Mouse (Mus musculus): ENCODE data around the gene Slc4a7. TPM values are rescaled to one million over a fixed set of nuclear protein-coding genes. Genes with fewer than 3 reads are reported as not detected.
"Not testable (repeated sequence)": the region's sequence is repeated elsewhere in the genome, so short reads cannot be mapped to it uniquely, and the experiment has no call there.

The Slc4a7 gene
- polyA plus RNA-seq, 1 experiment from 2014 or later = 25.2 TPM

DNA sequence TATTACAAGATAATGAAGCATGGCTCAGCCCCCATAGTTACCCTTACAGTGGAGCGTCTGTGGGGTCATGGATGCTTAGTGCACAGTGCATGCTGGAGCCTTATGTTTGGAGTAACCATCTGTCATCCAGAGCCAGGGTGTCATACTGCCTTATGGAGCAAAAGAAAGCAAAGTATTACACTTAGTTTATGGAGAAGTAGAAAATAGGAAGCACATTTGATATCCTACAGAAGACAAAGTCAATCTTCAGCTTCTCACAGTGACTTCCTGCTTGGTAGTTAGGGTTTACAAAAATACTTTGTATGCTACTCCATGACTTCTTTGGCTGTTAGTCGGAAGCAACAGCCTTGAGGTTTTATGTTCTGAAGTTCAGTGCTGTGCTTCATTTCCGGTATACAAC lies 98.7 kb downstream of the Slc4a7 start:
- no peak for ATAC-seq (ENCODE audit: low FRiP score)
- no peak overlapping the region for H3K9ac ChIP-seq (replicated peaks)

DNA sequence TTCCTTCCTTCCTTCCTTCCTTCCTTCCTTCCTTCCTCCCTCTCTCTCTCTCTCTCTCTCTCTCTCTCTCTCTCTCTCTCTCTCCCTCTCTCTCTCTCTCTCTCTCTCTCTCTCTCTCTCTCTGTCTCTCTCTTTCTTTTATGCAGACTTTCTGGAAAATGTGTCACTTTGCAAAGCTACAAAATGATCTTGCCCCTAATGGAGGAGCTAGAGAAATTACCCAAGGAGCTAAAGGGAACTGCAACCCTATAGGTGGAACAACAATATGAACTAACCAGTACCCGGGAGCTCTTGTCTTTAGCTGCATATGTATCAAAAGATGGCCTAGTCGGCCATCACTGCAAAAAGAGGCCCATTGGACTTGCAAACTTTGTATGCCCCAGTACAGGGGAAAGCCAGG lies 101.0 kb downstream of the Slc4a7 start, which contains the start of gene Nek10:
Gene Nek10, plus strand, starts transcription at position 301 of the 400 bp plus-strand sequence.
- not testable (repeated sequence) for H3K27me3 ChIP-seq (replicated peaks); H3K4me3 ChIP-seq (replicated peaks); H3K27ac ChIP-seq (replicated peaks); H3K9ac ChIP-seq (replicated peaks); H3K4me1 ChIP-seq; H3K9me3 ChIP-seq (replicated peaks); H3K36me3 ChIP-seq; H3K4me2 ChIP-seq; ATAC-seq (ENCODE audit: low FRiP score)
- WGBS = 67% methylated on average over 1 of the region's 2 CpGs

More for the DNA sequence above, 98.7 kb downstream of the Slc4a7 start:
- Histone ChIP-seq H3K27ac (replicated peaks) (no peak overlapping the region), H3K4me3 (replicated peaks) (no peak overlapping the region), H3K4me2 (no peak overlapping the region), H3K4me1 (no peaks in the 10 kb centered on the region), H3K36me3 (peaks cover 12% of the 10 kb centered on the region), H3K9me3 (replicated peaks) (no peaks in the 10 kb centered on the region), H3K27me3 (replicated peaks) (no peaks in the 10 kb centered on the region)
- WGBS = 95% methylated on average over 3 of the region's 3 CpGs

DNA sequence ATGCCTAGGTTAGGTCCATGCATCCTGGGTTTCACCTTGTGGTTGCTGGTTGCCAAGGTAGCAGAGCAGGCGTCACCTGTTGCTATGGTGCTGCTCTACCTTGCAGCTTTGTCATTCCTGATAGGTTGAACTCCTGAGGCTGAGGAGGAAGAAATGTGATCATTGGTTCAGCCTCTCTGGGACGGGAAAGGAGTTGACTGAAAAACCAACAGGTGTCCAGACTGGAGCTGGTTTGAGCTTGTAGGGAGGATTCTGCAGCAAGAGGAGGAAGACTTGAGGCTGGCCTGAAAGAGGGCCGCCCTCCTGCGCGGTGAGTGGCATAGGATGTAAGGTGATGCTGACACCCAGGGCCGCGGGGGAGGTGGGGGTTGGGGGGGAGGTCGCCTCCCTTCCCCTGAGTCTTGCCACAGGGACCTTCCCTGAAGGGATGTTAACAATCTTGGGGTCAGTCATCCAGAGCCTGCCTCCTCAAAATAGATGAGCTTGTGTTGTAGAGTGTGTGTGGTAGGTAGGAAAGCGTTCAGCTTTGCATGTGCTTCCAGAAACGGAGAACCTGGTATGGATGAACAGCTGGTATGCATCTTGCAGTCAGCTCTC lies 101.9 kb downstream of the Slc4a7 start:
- H3K36me3 ChIP-seq = peaks cover 9% of the 10 kb centered on the region
- H3K4me3 ChIP-seq (replicated peaks) = no peak overlapping the region
- peak; percentile 82 for ATAC-seq (ENCODE audit: low FRiP score)
- 17% methylated on average over 10 of the region's 10 CpGs for WGBS
- H3K27ac ChIP-seq (replicated peaks) = no peak overlapping the region
- no peak overlapping the region for H3K9ac ChIP-seq (replicated peaks)
- H3K4me2 ChIP-seq = no peak overlapping the region
- no peaks in the 10 kb centered on the region for H3K9me3 ChIP-seq (replicated peaks)
- no peaks in the 10 kb centered on the region for H3K4me1 ChIP-seq
- H3K27me3 ChIP-seq (replicated peaks) = no peaks in the 10 kb centered on the region

DNA sequence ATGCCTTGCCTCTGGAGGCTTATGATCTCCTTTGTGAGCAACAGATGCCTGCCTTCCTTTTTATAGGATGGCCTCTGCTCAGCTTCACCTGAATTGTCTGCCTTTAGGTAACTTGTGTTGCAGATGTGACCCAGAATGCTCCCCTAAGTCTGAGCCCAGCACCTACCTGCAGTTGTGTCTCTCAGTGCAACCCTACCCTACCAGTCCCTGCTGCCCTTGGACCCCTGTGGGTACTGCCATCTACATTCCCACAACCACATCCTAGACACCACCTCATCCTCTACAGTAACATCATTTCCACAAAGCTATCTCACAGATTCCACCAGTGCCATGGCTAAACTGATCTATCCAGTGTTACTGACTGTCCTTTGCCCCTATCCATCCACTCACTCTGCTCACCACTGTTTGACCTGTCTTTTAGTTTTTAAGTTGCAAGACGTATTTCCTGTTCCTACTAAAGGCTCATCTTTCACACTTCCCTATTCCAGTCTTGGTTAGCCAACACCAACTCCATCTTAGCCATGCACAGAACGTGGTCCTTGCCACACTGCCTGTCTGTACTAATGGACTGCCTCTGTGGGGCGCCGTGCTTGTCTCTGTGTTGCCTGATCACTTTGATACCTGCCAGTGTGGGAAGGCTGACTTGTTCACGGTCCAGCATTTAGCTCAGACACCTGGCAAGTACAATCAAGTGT lies 102.6 kb downstream of the Slc4a7 start:
- Histone ChIP-seq H3K4me2 (no peak overlapping the region), H3K4me3 (replicated peaks) (no peak overlapping the region), H3K36me3 (peaks cover 9% of the 10 kb centered on the region), H3K27me3 (replicated peaks) (no peaks in the 10 kb centered on the region), H3K9ac (replicated peaks) (no peak overlapping the region), H3K4me1 (no peaks in the 10 kb centered on the region), H3K9me3 (replicated peaks) (no peaks in the 10 kb centered on the region), H3K27ac (replicated peaks) (no peak overlapping the region)
- ATAC-seq (ENCODE audit: low FRiP score) = peak; percentile 18; the same call in 1 of the 2 replicates
- WGBS = 73% methylated on average over 5 of the region's 5 CpGs

GRCm38 (mm10) chr14:14832520-14833240 lies 130.6 kb downstream of the Slc4a7 start:
- no peaks in the 10 kb centered on the region for H3K36me3 ChIP-seq
- H3K9ac ChIP-seq (replicated peaks) = no peak overlapping the region
- no peak overlapping the region for H3K4me3 ChIP-seq (replicated peaks)
- WGBS = 67% methylated on average over 12 of the region's 12 CpGs
- no peak overlapping the region for H3K4me2 ChIP-seq
- H3K4me1 ChIP-seq = peaks cover 3% of the 10 kb centered on the region; the same call in 1 of the 2 replicates
- no peaks in the 10 kb centered on the region for H3K27me3 ChIP-seq (replicated peaks)
- no peak for ATAC-seq (ENCODE audit: low FRiP score)
- no peaks in the 10 kb centered on the region for H3K9me3 ChIP-seq (replicated peaks)
- H3K27ac ChIP-seq (replicated peaks) = no peak overlapping the region

DNA sequence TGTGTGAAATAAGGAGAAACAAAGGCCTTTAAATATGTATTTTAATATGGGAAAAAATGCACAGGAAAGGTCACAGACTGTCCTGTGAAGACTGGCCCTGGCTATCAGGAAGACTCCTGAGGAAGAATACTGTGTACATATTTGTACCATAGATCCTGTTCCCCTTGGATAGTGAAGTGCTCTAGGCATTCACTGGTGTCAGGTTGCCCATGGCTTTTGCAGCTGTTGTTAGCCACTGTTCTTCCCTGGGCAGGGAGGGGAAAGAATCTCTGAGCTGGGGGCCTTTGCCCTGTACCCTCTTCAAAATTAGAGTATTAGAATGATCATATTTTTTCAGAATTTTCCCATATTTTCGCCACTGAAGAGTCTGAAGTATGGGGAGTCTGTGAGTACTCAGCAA lies 131.4 kb downstream of the Slc4a7 start:
- WGBS = 81% methylated on average over 1 of the region's 1 CpGs
- H3K4me3 ChIP-seq (replicated peaks) = no peak overlapping the region
- no peaks in the 10 kb centered on the region for H3K9me3 ChIP-seq (replicated peaks)
- peaks cover 3% of the 10 kb centered on the region; the same call in 1 of the 2 replicates for H3K4me1 ChIP-seq
- no peak overlapping the region for H3K9ac ChIP-seq (replicated peaks)
- H3K36me3 ChIP-seq = no peaks in the 10 kb centered on the region
- H3K4me2 ChIP-seq = no peak overlapping the region
- no peak overlapping the region for H3K27ac ChIP-seq (replicated peaks)
- no peaks in the 10 kb centered on the region for H3K27me3 ChIP-seq (replicated peaks)
- no peak for ATAC-seq (ENCODE audit: low FRiP score)

DNA sequence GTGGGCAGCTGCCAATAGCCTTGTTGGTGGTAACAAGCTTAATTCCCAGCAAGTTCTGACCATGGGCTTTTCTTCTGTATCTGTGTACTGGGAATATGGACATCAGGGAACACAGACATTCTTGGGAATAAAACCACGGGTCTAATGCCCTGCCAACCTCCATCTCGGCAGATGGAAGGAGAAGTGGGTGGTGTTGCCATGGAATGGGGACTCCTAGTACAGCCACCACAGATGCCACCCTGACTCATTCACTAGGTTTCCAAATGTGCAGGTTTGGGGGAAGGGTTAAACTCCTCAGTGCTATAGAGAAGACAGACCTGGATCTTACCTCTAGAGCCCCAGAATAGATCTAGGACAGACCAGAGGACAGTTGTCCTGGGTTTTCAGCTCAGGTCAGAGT lies 132.2 kb downstream of the Slc4a7 start:
- WGBS = 90% methylated on average over 2 of the region's 2 CpGs
- no peak for ATAC-seq (ENCODE audit: low FRiP score)
- H3K9ac ChIP-seq (replicated peaks) = no peak overlapping the region

DNA sequence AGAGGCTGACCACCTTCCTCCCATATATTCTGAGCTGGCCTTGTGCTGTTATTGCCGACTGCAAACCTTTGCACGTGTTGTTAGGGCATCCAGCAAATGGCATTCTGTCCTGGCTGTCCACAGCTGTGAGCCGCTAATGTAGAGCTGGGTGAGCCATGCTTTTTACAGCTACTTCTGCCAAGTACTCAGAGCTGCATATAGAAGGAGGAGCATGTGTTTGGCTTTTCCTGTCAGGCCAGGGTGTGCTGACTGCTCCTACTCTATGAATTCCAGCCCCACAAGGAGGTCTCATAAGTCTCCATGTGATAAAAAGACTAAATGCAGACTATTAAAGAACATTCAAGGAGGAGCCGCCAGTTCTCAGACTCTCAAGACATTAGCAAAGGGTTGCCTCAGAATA lies 135.5 kb downstream of the Slc4a7 start:
- no peak overlapping the region for H3K9ac ChIP-seq (replicated peaks)
- no peak overlapping the region for H3K27ac ChIP-seq (replicated peaks)
- no peak for ATAC-seq (ENCODE audit: low FRiP score)
- no peak overlapping the region for H3K4me2 ChIP-seq
- no peaks in the 10 kb centered on the region for H3K36me3 ChIP-seq
- WGBS = 78% methylated on average over 4 of the region's 4 CpGs
- H3K27me3 ChIP-seq (replicated peaks) = no peaks in the 10 kb centered on the region
- peaks cover 3% of the 10 kb centered on the region; the same call in 1 of the 2 replicates for H3K4me1 ChIP-seq
- H3K9me3 ChIP-seq (replicated peaks) = no peaks in the 10 kb centered on the region
- no peak overlapping the region for H3K4me3 ChIP-seq (replicated peaks)

More for the DNA sequence above, 132.2 kb downstream of the Slc4a7 start:
- Histone ChIP-seq H3K4me2 (no peak overlapping the region), H3K36me3 (no peaks in the 10 kb centered on the region), H3K4me1 (peaks cover 3% of the 10 kb centered on the region; the same call in 1 of the 2 replicates), H3K9me3 (replicated peaks) (no peaks in the 10 kb centered on the region), H3K27me3 (replicated peaks) (no peaks in the 10 kb centered on the region), H3K4me3 (replicated peaks) (no peak overlapping the region), H3K27ac (replicated peaks) (no peak overlapping the region)

GRCm38 (mm10) chr14:14838109-14838508 lies 136.0 kb downstream of the Slc4a7 start:
- no peaks in the 10 kb centered on the region for H3K36me3 ChIP-seq
- no peak for ATAC-seq (ENCODE audit: low FRiP score)
- H3K4me3 ChIP-seq (replicated peaks) = no peak overlapping the region
- H3K9me3 ChIP-seq (replicated peaks) = no peaks in the 10 kb centered on the region
- no peak overlapping the region for H3K9ac ChIP-seq (replicated peaks)
- no peak overlapping the region for H3K27ac ChIP-seq (replicated peaks)
- no peaks in the 10 kb centered on the region for H3K27me3 ChIP-seq (replicated peaks)
- no peaks in the 10 kb centered on the region for H3K4me1 ChIP-seq
- no peak overlapping the region for H3K4me2 ChIP-seq
- 73% methylated on average over 1 of the region's 1 CpGs for WGBS

DNA sequence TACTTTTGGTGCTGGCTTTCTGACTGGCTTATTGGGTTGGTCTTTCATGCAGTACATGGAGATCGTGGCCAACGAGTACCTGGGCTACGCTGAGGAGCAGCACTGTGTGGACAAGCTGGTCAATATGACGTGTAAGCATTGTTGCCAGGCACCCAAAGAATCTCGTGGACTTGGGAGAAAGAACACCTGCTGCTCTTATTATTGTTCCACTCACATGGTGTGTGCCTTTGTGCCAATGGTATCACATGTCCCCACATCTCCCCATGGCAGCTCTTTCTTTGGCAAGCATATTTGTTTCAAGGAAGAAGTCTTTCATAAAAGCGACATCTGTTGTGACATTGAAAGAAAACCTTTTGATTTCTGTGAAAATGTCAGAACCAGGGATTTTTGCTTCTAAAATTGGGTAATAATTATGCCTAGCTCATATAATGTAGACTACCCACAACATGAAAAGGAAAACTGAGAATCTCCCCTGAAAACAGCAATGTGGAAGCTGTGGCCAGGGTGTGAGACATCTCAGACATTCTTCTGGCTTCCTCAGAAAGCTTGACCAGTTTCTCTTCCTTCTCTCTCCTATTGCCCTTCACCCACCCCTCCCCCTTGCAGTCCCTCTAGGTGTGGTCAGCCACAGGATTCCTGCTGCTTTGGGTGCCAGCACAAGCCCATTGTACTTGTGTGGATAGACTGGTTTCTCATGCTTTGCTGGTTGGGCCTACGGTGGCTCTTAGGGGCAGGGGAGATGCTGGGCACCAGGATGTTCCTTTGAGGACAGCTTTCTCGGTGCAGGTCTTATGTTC lies 140.9 kb downstream of the Slc4a7 start:
- 80% methylated on average over 8 of the region's 8 CpGs for WGBS
- H3K27ac ChIP-seq (replicated peaks) = no peak overlapping the region
- no peak overlapping the region for H3K4me2 ChIP-seq
- no peaks in the 10 kb centered on the region for H3K36me3 ChIP-seq
- no peaks in the 10 kb centered on the region for H3K9me3 ChIP-seq (replicated peaks)
- H3K4me1 ChIP-seq = no peaks in the 10 kb centered on the region
- H3K4me3 ChIP-seq (replicated peaks) = no peak overlapping the region
- no peaks in the 10 kb centered on the region for H3K27me3 ChIP-seq (replicated peaks)
- H3K9ac ChIP-seq (replicated peaks) = no peak overlapping the region
- no peak for ATAC-seq (ENCODE audit: low FRiP score)
